Mouse (Mus musculus) intestine, postnatal 0 days (tissue): ENCODE results near the gene Cyp2d11. TPM values are rescaled to one million over a fixed set of nuclear protein-coding genes. Genes with fewer than 3 reads are reported as not detected.
A peak's percentile ranks its signal among the peaks of the same experiment; 100 is the strongest.
"Not testable (repeated sequence)": the region's sequence is repeated elsewhere in the genome, so short reads cannot be mapped to it uniquely, and the experiment has no call there.

Source experiments
- ATAC-seq: fragments of 200-750 bp; cut with Nextera tagmentation; 2 replicates; pipeline ENCODE4 v1.8.0; 2017; ENCODE audit warnings: mild to moderate bottlenecking, moderate TSS enrichment, moderate library complexity
- H3K27ac ChIP-seq: fragments of 300-500 bp; sonication (generic); 2 replicates; pipeline ENCODE4 v1.5.1; 2014; ENCODE audit warnings: mild to moderate bottlenecking, low read depth, low read length, moderate library complexity
- H3K27me3 ChIP-seq: fragments of 300-500 bp; sonication (generic); replicated peaks from 2 replicates; pipeline ENCODE4 v1.6.1; 2014; ENCODE audit warnings: low read length, mixed read lengths; ENCODE audit not compliant: control insufficient read depth, insufficient read depth
- H3K36me3 ChIP-seq: fragments of 300-500 bp; sonication (generic); 2 replicates; pipeline ENCODE4 v1.6.1; 2014; ENCODE audit warnings: mild to moderate bottlenecking, moderate library complexity; ENCODE audit not compliant: control insufficient read depth, insufficient read depth
- H3K4me1 ChIP-seq: fragments of 300-500 bp; sonication (generic); replicated peaks from 2 replicates; pipeline ENCODE4 v1.6.1; 2014; ENCODE audit warnings: antibody characterized with exemption, low read length, mixed read lengths; ENCODE audit not compliant: control insufficient read depth, insufficient read depth
- H3K4me2 ChIP-seq: fragments of 300-500 bp; sonication (generic); replicated peaks from 2 replicates; pipeline ENCODE4 v1.6.1; 2014; ENCODE audit warnings: low read depth, mild to moderate bottlenecking, moderate library complexity
- H3K4me3 ChIP-seq: fragments of 300-500 bp; sonication (generic); 2 replicates; pipeline ENCODE4 v1.5.1; 2014; ENCODE audit warnings: low read depth, low read length
- H3K9ac ChIP-seq: fragments of 300-500 bp; sonication (generic); 2 replicates; pipeline ENCODE4 v1.6.1; 2014; ENCODE audit warnings: mild to moderate bottlenecking, low read depth, low read length
- H3K9me3 ChIP-seq: fragments of 300-500 bp; sonication (generic); 2 replicates; pipeline ENCODE4 v1.6.1; 2016; ENCODE audit warnings: mixed run types; ENCODE audit not compliant: control insufficient read depth
- CTCF ChIP-seq: sonication (generic); IDR thresholded peaks from 2 replicates; pipeline ENCODE4 v1.5.1; 2016; ENCODE audit warnings: low read depth, mild to moderate bottlenecking, control low read depth, antibody characterized with exemption, moderate library complexity
- WGBS: fragments of 180-500 bp; shearing (Covaris S2); extraction: QIAGEN DNeasy Blood & Tissue Kit; methylation state at CpG from one replicate; pipeline ENCODE4 v1.1.7; 2014; 5-methylcytosine and 5-hydroxymethylcytosine counted together
- polyA plus RNA-seq: library from polyadenylated mRNA; unstranded; fragments of >200 nt; fragmentation: Nextera tagmentation; extraction: Ambion mirVana; gene quantifications from 2 replicates; pipeline ENCODE4 v1.2.1, GENCODE M21; 2015

Cyp2d11 gene
- not detected in 2 replicates for polyA plus RNA-seq

GRCm38 (mm10) chr15:82393922-82394321, at the start of gene Cyp2d11:
TSS of gene Cyp2d11 (minus strand) at chr15:82394022.
- not testable (repeated sequence) for H3K27ac ChIP-seq, H3K4me2 ChIP-seq, H3K9me3 ChIP-seq, H3K4me1 ChIP-seq, H3K9ac ChIP-seq, H3K4me3 ChIP-seq, H3K36me3 ChIP-seq, H3K27me3 ChIP-seq, ATAC-seq
- WGBS, result 82% methylated on average over 2 of the region's 2 CpGs

- H3K4me3 ChIP-seq, result no peak overlapping the region
- ATAC-seq, result 0 out of 2 replicates have a peak, but pooled peaks have one; percentile 10
- no peaks in the 10 kb centered on the region for H3K27me3 ChIP-seq
- no peaks in the 10 kb centered on the region for H3K9me3 ChIP-seq
- H3K27ac ChIP-seq, result no peak overlapping the region
- no peaks in the 10 kb centered on the region for H3K36me3 ChIP-seq
- no peak overlapping the region for H3K9ac ChIP-seq
- no peak overlapping the region for H3K4me2 ChIP-seq
- 67% methylated on average over 5 of the region's 5 CpGs for WGBS
- H3K4me1 ChIP-seq, result no peaks in the 10 kb centered on the region
- peak; percentile 58 for TF ChIP-seq CTCF
Observed at GRCm38 (mm10) chr15:82437975-82438617, 44.3 kb upstream of the Cyp2d11 start.

GRCm38 (mm10) chr15:82435606-82436005, 41.8 kb upstream of the Cyp2d11 start:
- 0 out of 2 replicates have a peak, but pooled peaks cover 2% of the 10 kb centered on the region for H3K9me3 ChIP-seq
- ATAC-seq, result no peak
- H3K4me1 ChIP-seq, result no peaks in the 10 kb centered on the region
- H3K36me3 ChIP-seq, result no peaks in the 10 kb centered on the region
- no peak for TF ChIP-seq CTCF
- 88% methylated on average over 2 of the region's 2 CpGs for WGBS
- H3K4me2 ChIP-seq, result no peak overlapping the region
- H3K9ac ChIP-seq, result no peak overlapping the region
- no peaks in the 10 kb centered on the region for H3K27me3 ChIP-seq
- no peak overlapping the region for H3K4me3 ChIP-seq
- no peak overlapping the region for H3K27ac ChIP-seq

GRCm38 (mm10) chr15:82435011-82435410, 41.2 kb upstream of the Cyp2d11 start:
- Histone ChIP-seq H3K27ac (no peak overlapping the region), H3K9ac (no peak overlapping the region), H3K27me3 (no peaks in the 10 kb centered on the region), H3K9me3 (0 out of 2 replicates have a peak, but pooled peaks cover 2% of the 10 kb centered on the region), H3K4me3 (no peak overlapping the region), H3K36me3 (no peaks in the 10 kb centered on the region), H3K4me1 (no peaks in the 10 kb centered on the region), H3K4me2 (no peak overlapping the region)
- 78% methylated on average over 3 of the region's 3 CpGs for WGBS
- no peak for TF ChIP-seq CTCF
- ATAC-seq, result no peak

- Histone ChIP-seq H3K36me3 (no peaks in the 10 kb centered on the region), H3K4me1 (no peaks in the 10 kb centered on the region), H3K9me3 (0 out of 2 replicates have a peak, but pooled peaks cover 2% of the 10 kb centered on the region), H3K4me2 (no peak overlapping the region), H3K27ac (no peak overlapping the region), H3K4me3 (no peak overlapping the region), H3K27me3 (no peaks in the 10 kb centered on the region), H3K9ac (no peak overlapping the region)
- 71% methylated on average over 3 of the region's 3 CpGs for WGBS
- TF ChIP-seq CTCF, result no peak
- ATAC-seq, result no peak
Observed at GRCm38 (mm10) chr15:82434541-82434940, 40.7 kb upstream of the Cyp2d11 start.

GRCm38 (mm10) chr15:82433621-82434020, 39.8 kb upstream of the Cyp2d11 start:
- Histone ChIP-seq H3K27ac (no peak overlapping the region), H3K4me3 (no peak overlapping the region), H3K4me1 (no peaks in the 10 kb centered on the region), H3K36me3 (no peaks in the 10 kb centered on the region), H3K4me2 (no peak overlapping the region), H3K9me3 (0 out of 2 replicates have a peak, but pooled peaks cover 2% of the 10 kb centered on the region), H3K27me3 (no peaks in the 10 kb centered on the region), H3K9ac (no peak overlapping the region)
- 92% methylated on average over 3 of the region's 3 CpGs for WGBS
- ATAC-seq, result no peak
- no peak for TF ChIP-seq CTCF
